Mouse (Mus musculus) embryonic facial prominence, embryonic 14.5 days (tissue): ENCODE data around the gene Pigm. TPM values are rescaled to one million over a fixed set of nuclear protein-coding genes. Genes with fewer than 3 reads are reported as not detected.

Source experiments
- ATAC-seq: fragments of 200-750 bp; cut with Nextera tagmentation; 2 replicates; pipeline ENCODE4 v1.8.0; 2017; ENCODE audit warnings: low read depth, moderate number of reproducible peaks, moderate TSS enrichment
- DNase-seq: peaks from one replicate; pipeline ENCODE4 v3.0.0-alpha.2; 2015; ENCODE audit warnings: low spot score
- H3K27ac ChIP-seq: fragments of 300-500 bp; sonication (generic); replicated peaks from 2 replicates; pipeline ENCODE4 v1.5.1; 2014; ENCODE audit warnings: low read depth, mild to moderate bottlenecking, low read length, moderate library complexity
- H3K27me3 ChIP-seq: fragments of 300-500 bp; sonication (generic); replicated peaks from 2 replicates; pipeline ENCODE4 v1.6.1; 2014; ENCODE audit warnings: low read length; ENCODE audit not compliant: control insufficient read depth, insufficient read depth
- H3K36me3 ChIP-seq: fragments of 300-500 bp; sonication (generic); 2 replicates; pipeline ENCODE4 v1.6.1; 2014; ENCODE audit warnings: low read length, mixed read lengths; ENCODE audit not compliant: control insufficient read depth, insufficient read depth
- H3K4me1 ChIP-seq: fragments of 300-500 bp; sonication (generic); 2 replicates; pipeline ENCODE4 v1.6.1; 2014; ENCODE audit warnings: antibody characterized with exemption, low read length; ENCODE audit not compliant: control insufficient read depth, insufficient read depth
- H3K4me2 ChIP-seq: fragments of 300-500 bp; sonication (generic); 2 replicates; pipeline ENCODE4 v1.6.1; 2014; ENCODE audit warnings: low read depth, mild to moderate bottlenecking, low read length, moderate library complexity, mixed read lengths
- H3K4me3 ChIP-seq: fragments of 300-500 bp; sonication (generic); 2 replicates; pipeline ENCODE4 v1.5.1; 2014; ENCODE audit warnings: low read depth, mild to moderate bottlenecking, low read length
- H3K9ac ChIP-seq: fragments of 300-500 bp; sonication (generic); 2 replicates; pipeline ENCODE4 v1.6.1; 2014; ENCODE audit warnings: low read depth, mild to moderate bottlenecking, low read length, moderate library complexity, mixed read lengths
- H3K9me3 ChIP-seq: fragments of 300-500 bp; sonication (generic); 2 replicates; pipeline ENCODE4 v1.6.1; 2016; ENCODE audit warnings: low read length; ENCODE audit not compliant: control insufficient read depth
- WGBS: fragments of 180-500 bp; shearing (Covaris S2); extraction: QIAGEN DNeasy Blood & Tissue Kit; methylation state at CpG from one replicate; pipeline ENCODE4 v1.1.7; 2014; 5-methylcytosine and 5-hydroxymethylcytosine counted together
- polyA plus RNA-seq: library from polyadenylated mRNA; unstranded; fragments of >200 nt; fragmentation: Nextera tagmentation; extraction: Ambion mirVana; gene quantifications from 2 replicates; pipeline ENCODE4 v1.2.1, GENCODE M21; 2014

The Pigm gene
- polyA plus RNA-seq, 1 experiment from 2014 or later = 7.2 TPM

DNA sequence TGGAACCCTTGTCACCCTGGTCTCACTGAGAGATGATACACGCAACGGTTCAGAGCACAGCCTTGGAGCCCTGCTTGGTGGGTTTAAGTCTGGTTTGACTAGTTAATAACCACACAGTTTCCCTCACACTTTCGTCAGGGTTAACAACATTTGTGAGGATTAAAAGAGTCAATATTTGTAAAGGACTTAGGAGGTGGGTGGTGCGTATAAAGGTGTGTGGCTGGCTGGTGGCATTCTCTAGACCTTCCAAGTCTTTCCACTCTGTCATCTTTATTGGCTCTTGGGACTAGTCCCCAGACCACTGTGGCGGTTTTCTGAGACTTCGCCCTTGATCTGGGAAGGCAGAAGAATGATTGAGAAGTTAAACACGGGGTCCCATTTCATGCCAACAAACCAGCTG lies 31.5 kb upstream of the Pigm start:
- ATAC-seq (no peak; the same call in 1 of the 2 replicates), DNase-seq (peak; percentile 45)
- peaks cover 20% of the 10 kb centered on the region for H3K27me3 ChIP-seq
- no peaks in the 10 kb centered on the region for H3K36me3 ChIP-seq
- no peak overlapping the region for H3K27ac ChIP-seq
- H3K4me2 ChIP-seq = no peak overlapping the region
- no peak overlapping the region for H3K4me3 ChIP-seq
- no peaks in the 10 kb centered on the region for H3K9me3 ChIP-seq
- WGBS = 76% methylated on average over 7 of the region's 7 CpGs
- no peak overlapping the region for H3K9ac ChIP-seq
- H3K4me1 ChIP-seq = peaks cover 3% of the 10 kb centered on the region

DNA sequence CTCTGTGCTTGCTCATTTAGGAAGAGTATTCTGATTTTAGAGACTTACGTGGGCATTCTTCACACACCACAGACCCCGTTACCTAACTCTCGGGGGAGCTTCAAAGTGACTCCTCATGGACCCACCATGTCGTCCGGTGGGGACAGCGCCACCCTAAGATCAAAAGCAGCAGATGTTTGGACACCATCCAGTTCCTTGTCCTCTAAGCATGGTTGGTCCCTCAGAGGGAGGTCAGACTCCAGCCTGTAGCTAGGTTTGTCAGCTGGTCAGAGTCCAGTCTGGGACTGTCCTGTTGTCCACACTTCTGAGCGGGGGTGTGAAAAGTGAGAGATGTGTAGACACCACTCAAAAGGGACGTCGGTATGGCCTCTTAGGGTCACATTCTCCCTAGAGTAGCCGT lies 29.6 kb upstream of the Pigm start:
- Histone ChIP-seq H3K27ac (no peak overlapping the region), H3K36me3 (no peaks in the 10 kb centered on the region), H3K4me1 (peaks cover 3% of the 10 kb centered on the region; the same call in 1 of the 2 replicates), H3K4me2 (no peak overlapping the region), H3K27me3 (peaks cover 18% of the 10 kb centered on the region), H3K4me3 (no peak overlapping the region), H3K9ac (no peak overlapping the region), H3K9me3 (no peaks in the 10 kb centered on the region)
- WGBS = 78% methylated on average over 10 of the region's 10 CpGs
- ATAC-seq = no peak
- no peak for DNase-seq

DNA sequence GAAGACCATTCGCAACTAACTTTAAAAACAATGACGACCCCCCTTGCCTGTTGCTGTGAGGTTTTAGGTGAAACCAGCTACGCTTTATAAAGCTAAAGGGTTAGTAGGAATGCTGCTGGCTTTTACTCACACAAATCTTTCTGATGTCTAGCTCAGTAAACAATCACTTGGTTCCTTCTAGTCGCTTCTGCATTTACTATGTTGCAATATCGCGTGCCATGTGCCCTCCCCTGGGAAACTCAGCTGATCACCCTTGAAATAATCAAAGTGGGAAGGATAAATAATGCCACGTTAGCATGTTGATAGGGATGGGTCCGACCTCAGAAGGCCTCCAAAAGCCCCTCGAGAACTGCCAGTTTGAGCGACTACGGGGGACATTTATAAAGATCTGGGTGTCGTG lies 29.0 kb upstream of the Pigm start:
- DNase-seq (no peak), ATAC-seq (no peak)
- peaks cover 3% of the 10 kb centered on the region; the same call in 1 of the 2 replicates for H3K4me1 ChIP-seq
- peaks cover 21% of the 10 kb centered on the region for H3K27me3 ChIP-seq
- WGBS = 86% methylated on average over 12 of the region's 12 CpGs
- H3K9ac ChIP-seq = no peak overlapping the region
- H3K4me2 ChIP-seq = no peak overlapping the region
- no peaks in the 10 kb centered on the region for H3K9me3 ChIP-seq
- H3K36me3 ChIP-seq = no peaks in the 10 kb centered on the region
- no peak overlapping the region for H3K4me3 ChIP-seq
- H3K27ac ChIP-seq = no peak overlapping the region

DNA sequence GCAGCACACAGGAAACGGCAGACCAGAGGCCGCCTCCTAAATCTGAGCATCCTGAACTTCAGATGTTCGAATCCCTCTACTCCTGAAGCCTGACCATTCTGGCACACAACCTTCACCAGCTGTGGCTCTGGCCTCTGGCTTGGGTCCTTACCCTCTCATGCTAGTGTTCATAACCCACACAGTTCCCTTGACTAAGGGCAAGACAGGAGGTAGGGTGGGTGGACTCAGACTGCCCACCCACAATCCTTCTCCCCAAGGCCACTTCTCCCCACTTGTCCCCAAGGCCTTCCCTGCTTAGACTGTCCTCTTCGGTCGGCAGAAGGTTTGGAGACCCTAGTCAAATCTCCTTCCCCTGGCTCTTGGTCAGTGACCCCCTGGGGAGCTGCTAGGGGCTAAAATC lies 26.8 kb upstream of the Pigm start:
- Histone ChIP-seq H3K36me3 (no peaks in the 10 kb centered on the region), H3K9me3 (no peaks in the 10 kb centered on the region), H3K27me3 (peaks cover 21% of the 10 kb centered on the region), H3K4me2 (no peak overlapping the region), H3K27ac (no peak overlapping the region), H3K9ac (no peak overlapping the region), H3K4me3 (no peak overlapping the region), H3K4me1 (peaks cover 3% of the 10 kb centered on the region; the same call in 1 of the 2 replicates)
- ATAC-seq (no peak), DNase-seq (no peak)
- 47% methylated on average over 5 of the region's 5 CpGs for WGBS

DNA sequence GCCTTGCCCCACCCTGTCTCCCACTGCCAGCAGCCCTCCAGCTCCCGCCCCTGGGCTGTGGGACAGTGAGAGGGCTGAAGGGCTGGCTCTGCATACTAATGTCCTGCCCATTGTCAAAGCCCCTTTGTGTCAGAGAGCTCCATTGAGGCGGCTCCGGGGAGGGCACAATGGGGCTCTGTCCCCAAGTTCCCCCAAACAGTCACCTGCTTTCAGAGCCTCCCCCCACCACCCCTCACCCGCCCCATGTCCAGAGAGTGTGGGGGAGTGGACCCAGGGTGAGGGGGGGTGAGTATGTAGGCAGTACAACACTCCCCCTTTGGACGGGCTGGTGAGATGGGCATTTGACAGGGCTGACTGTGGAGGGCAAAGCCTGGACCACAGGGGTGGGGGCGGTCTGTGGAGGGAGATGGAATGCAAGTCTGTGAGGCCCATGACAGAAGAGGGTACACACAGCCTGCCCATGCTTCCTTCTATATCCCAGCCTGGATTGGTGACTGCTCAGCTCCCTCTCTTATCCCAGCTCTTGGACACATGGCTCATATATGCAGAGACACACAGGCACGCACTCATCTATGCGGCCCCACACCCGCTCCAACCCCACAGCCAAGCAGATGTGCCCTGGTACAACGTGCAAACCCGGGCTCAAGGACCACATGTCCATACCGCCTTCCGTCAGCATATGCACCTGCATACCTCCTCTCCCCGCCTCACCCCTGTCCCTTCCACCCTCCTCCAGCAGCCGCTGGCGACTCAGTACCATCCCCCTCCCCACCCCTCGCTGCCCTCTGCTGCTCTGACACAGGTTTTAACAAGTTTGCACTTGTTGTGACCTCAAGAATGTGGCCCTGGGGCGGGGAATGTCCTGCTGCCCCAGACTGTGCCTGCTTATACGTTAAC lies 26.2 kb upstream of the Pigm start:
- no peak overlapping the region for H3K4me2 ChIP-seq
- H3K9ac ChIP-seq = no peak overlapping the region
- ATAC-seq = peak; percentile 91
- no peaks in the 10 kb centered on the region for H3K36me3 ChIP-seq
- peak; percentile 60 for DNase-seq
- peaks cover 3% of the 10 kb centered on the region; the same call in 1 of the 2 replicates for H3K4me1 ChIP-seq
- WGBS = 11% methylated on average over 17 of the region's 19 CpGs
- H3K27me3 ChIP-seq = peaks cover 21% of the 10 kb centered on the region
- no peak overlapping the region for H3K4me3 ChIP-seq
- no peaks in the 10 kb centered on the region for H3K9me3 ChIP-seq
- H3K27ac ChIP-seq = no peak overlapping the region

DNA sequence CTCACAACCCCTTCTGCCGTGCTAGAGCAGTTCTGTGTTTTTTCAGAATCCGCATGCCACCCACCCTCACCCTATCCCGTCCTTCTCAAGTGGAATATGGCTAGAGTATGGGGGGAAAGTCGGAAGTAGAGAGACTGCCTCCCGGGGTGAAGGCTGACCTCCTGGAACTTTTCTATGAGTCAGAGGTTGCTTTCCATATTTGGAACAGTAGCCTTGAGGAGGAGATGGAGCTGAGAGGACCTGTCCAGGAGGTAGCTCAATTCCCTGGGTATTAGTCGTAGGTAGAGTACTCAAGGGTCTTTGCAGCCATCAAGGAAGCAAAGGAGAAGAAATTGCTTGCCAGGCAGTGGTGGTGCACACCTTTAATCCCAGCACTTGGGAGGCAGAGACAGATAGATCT lies 24.3 kb upstream of the Pigm start:
- no peak overlapping the region for H3K9ac ChIP-seq
- peaks cover 21% of the 10 kb centered on the region for H3K27me3 ChIP-seq
- no peak overlapping the region for H3K27ac ChIP-seq
- peaks cover 3% of the 10 kb centered on the region; the same call in 1 of the 2 replicates for H3K4me1 ChIP-seq
- H3K4me3 ChIP-seq = no peak overlapping the region
- DNase-seq = no peak
- 65% methylated on average over 6 of the region's 6 CpGs for WGBS
- H3K4me2 ChIP-seq = no peak overlapping the region
- no peaks in the 10 kb centered on the region for H3K9me3 ChIP-seq
- H3K36me3 ChIP-seq = no peaks in the 10 kb centered on the region
- no peak for ATAC-seq

DNA sequence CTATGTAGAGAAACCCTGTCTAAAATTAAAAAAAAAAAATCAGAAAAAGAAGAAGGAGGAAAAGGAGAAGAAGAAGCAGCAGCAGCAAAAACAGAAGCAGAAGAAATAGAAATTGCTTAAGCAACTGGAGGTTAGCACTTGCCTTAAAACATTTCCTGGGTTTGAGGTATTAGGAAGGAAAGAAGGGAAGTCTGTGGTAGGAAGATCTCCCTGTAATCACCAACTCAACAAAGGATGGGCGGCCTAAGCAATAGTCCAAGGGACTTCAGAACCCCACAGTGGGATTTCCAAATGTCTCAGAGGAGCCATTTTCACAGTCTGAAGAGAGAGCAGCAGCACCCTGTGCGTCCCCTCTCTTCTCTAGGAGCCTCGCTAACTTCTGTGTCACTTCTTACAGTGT lies 23.9 kb upstream of the Pigm start:
- WGBS = 83% methylated on average over 3 of the region's 3 CpGs
- H3K4me3 ChIP-seq = no peak overlapping the region
- H3K9ac ChIP-seq = no peak overlapping the region
- no peak overlapping the region for H3K27ac ChIP-seq
- no peak overlapping the region for H3K4me2 ChIP-seq
- H3K27me3 ChIP-seq = peaks cover 21% of the 10 kb centered on the region
- no peak for ATAC-seq
- H3K4me1 ChIP-seq = peaks cover 3% of the 10 kb centered on the region; the same call in 1 of the 2 replicates
- DNase-seq = no peak
- H3K9me3 ChIP-seq = no peaks in the 10 kb centered on the region
- no peaks in the 10 kb centered on the region for H3K36me3 ChIP-seq

DNA sequence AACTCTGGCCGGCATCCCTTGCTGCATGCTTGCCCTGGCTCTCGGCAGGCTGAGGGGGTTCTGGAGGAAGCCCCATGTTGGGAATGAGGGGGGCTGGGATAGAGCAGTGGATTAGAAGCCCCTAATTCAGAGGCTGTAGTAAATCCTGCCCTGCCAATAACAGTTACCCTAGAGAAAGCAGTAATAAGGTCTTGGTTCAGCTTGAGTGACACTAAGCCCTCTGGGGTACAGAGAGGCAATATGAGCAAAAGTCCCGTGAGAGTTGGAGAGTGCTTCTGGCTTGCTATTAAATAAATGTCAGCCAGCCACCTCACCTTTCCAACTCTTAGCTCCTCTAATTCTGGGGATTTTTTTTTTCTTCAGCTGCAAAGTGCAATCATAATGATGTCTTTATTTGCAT lies 21.0 kb upstream of the Pigm start:
- DNase-seq = peak; percentile 29
- no peak overlapping the region for H3K4me3 ChIP-seq
- no peaks in the 10 kb centered on the region for H3K4me1 ChIP-seq
- no peaks in the 10 kb centered on the region for H3K9me3 ChIP-seq
- H3K36me3 ChIP-seq = no peaks in the 10 kb centered on the region
- no peak for ATAC-seq
- 15% methylated on average over 3 of the region's 3 CpGs for WGBS
- H3K4me2 ChIP-seq = no peak overlapping the region
- peaks cover 16% of the 10 kb centered on the region for H3K27me3 ChIP-seq
- H3K27ac ChIP-seq = no peak overlapping the region
- H3K9ac ChIP-seq = no peak overlapping the region

DNA sequence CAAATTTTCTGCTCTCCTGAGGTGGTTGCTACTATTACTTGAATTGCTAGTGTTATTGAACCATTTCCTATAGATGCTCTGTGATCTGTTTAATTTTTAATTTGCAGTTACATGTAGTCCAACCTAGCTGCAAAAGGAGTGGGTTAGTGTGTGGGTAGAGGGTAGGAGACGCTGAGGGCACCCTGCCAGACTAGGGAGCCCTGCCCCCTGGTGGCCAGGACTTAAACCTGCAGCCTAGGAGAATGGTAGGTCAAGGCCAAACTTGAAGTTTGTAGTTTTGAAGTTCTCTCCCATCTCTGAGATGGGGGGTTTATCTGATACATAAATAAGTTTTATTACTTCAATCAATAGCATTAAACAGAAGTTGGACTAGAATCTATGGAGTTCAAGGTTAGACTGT lies 18.8 kb upstream of the Pigm start:
- Histone ChIP-seq H3K27me3 (no peaks in the 10 kb centered on the region), H3K4me2 (no peak overlapping the region), H3K27ac (no peak overlapping the region), H3K9ac (no peak overlapping the region), H3K9me3 (no peaks in the 10 kb centered on the region), H3K36me3 (no peaks in the 10 kb centered on the region), H3K4me3 (no peak overlapping the region), H3K4me1 (no peaks in the 10 kb centered on the region)
- ATAC-seq (peak; percentile 53; the same call in 1 of the 2 replicates), DNase-seq (peak; percentile 30)
- WGBS = 4% methylated on average over 1 of the region's 1 CpGs
